In genomic region chr19:59367892-59368291, GRCm38 (mm10) we compare ENCODE assay signal across 21 mouse cellular contexts.
"Had no signal": no experiment of that assay in that cellular context is flagged by ENCODE, and none has a peak within 500 bp of the region (broad histone marks: within the 10 kb centered on the region; RNA-seq: fewer than 3 reads in every experiment).

No protein-coding gene starts in this region.

- H3K4me3 ChIP-seq: layer of hippocampus, adult 2 months; limb, embryonic 10.5 days; limb, embryonic 13.5 days; liver, embryonic 15.5 days; megakaryocyte, embryonic 14.5 days; midbrain, embryonic 10.5 days; midbrain, embryonic 13.5 days; myocyte had no signal

- H3K27me3 ChIP-seq: limb, embryonic 13.5 days; midbrain, embryonic 13.5 days had no signal

- H3K9me3 ChIP-seq: limb, embryonic 10.5 days; limb, embryonic 13.5 days; liver, embryonic 15.5 days; midbrain, embryonic 10.5 days; midbrain, embryonic 13.5 days had no signal

- ATAC-seq: lung, postnatal 0 days; midbrain, embryonic 13.5 days; midbrain, embryonic 16.5 days had no signal

- H3K9ac ChIP-seq: limb, embryonic 13.5 days; liver, embryonic 15.5 days; lung, embryonic 14.5 days; midbrain, embryonic 13.5 days had no signal

- H3K4me1 ChIP-seq: limb, embryonic 10.5 days; limb, embryonic 13.5 days; midbrain, embryonic 13.5 days had no signal

- H3K4me2 ChIP-seq: limb, embryonic 13.5 days; liver, embryonic 15.5 days; lung, embryonic 14.5 days; midbrain, embryonic 13.5 days had no signal

- H3K27ac ChIP-seq: kidney, postnatal 0 days; layer of hippocampus, adult 2 months; limb, embryonic 10.5 days; limb, embryonic 13.5 days; liver, embryonic 15.5 days; midbrain, embryonic 10.5 days; midbrain, embryonic 13.5 days had no signal

- H3K36me3 ChIP-seq: limb, embryonic 10.5 days; limb, embryonic 13.5 days; liver, embryonic 15.5 days; midbrain, embryonic 10.5 days; midbrain, embryonic 13.5 days had no signal

- DNase-seq: kidney, adult 2 months; kidney, postnatal 25 days; layer of hippocampus, adult 9-11 months; liver; lung, embryonic 14.5 days; lung, postnatal 36 days; right cerebral cortex, postnatal 14 days; right cerebral cortex, postnatal 4 days; spleen, adult 18-20 months; thymus, postnatal 25 days had no signal
